Mouse (Mus musculus): ENCODE data around the gene Cyp2r1. TPM values are rescaled to one million over a fixed set of nuclear protein-coding genes. Genes with fewer than 3 reads are reported as not detected.

The Cyp2r1 gene
- polyA plus RNA-seq (2012; rRNA removed): 0.36 and 0.43 TPM in 2 replicates

GRCm38 (mm10) chr7:114562531-114563241 lies at the start of gene Cyp2r1:
Gene Cyp2r1 (minus strand): TSS chr7:114562972.

Other genes starting within 250 kb of the Cyp2r1 start
- 2.0 and 2.5 TPM in 2 replicates for gene Pde3b, start 147.7 kb downstream of the Cyp2r1 start, polyA plus RNA-seq (2012; rRNA removed)
- gene Calca, start 73.4 kb upstream of the Cyp2r1 start, polyA plus RNA-seq (2012; rRNA removed): 0.12 TPM in 1 of 2 replicates, not detected in the other
- gene Calcb, start 155.7 kb upstream of the Cyp2r1 start, polyA plus RNA-seq (2012; rRNA removed): not detected in 2 replicates
- 6.9 and 11.4 TPM in 2 replicates for gene Insc, start 180.7 kb upstream of the Cyp2r1 start, polyA plus RNA-seq (2012; rRNA removed)

Measured in liver, embryonic 14 days (tissue).